Mouse (Mus musculus): Measurements from ENCODE around the gene 0610030E20Rik.

0610030E20Rik gene

DNA sequence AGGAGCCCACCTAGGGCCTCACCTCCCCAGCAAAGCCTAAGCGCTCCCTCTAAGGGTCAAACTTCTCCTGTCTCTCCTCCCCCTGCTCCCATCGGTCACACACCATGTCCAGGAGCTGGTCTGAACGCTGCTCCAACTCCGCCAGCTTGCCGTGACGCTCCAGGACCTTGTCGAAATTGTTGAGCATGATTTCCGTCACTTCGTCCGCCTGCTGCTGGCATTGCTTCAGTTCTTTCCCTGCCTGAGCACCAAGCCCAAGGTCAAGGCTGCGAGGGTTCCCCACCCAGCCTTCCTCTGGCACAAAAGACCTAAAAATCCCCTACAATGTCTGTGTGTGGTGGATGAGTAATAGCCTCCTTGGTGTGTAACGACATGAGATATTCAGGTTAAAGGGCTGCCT lies 23.0 kb downstream of the 0610030E20Rik start:
- DNase-seq (ENCODE audit: low spot score) = no peak

- no peak for DNase-seq (ENCODE audit: low spot score)
Observed at GRCm38 (mm10) chr6:72371147-72371546, 24.0 kb downstream of the 0610030E20Rik start.

- no peak for DNase-seq (ENCODE audit: low spot score)
Observed at GRCm38 (mm10) chr6:72371571-72371970, 24.5 kb downstream of the 0610030E20Rik start.

- DNase-seq (ENCODE audit: low spot score) = no peak
Observed at GRCm38 (mm10) chr6:72373184-72373583, 26.1 kb downstream of the 0610030E20Rik start.

GRCm38 (mm10) chr6:72374206-72374605 lies 27.1 kb downstream of the 0610030E20Rik start:
- DNase-seq (ENCODE audit: low spot score) = no peak

GRCm38 (mm10) chr6:72374820-72375563 lies 27.9 kb downstream of the 0610030E20Rik start:
- DNase-seq (ENCODE audit: low spot score) = no peak

DNA sequence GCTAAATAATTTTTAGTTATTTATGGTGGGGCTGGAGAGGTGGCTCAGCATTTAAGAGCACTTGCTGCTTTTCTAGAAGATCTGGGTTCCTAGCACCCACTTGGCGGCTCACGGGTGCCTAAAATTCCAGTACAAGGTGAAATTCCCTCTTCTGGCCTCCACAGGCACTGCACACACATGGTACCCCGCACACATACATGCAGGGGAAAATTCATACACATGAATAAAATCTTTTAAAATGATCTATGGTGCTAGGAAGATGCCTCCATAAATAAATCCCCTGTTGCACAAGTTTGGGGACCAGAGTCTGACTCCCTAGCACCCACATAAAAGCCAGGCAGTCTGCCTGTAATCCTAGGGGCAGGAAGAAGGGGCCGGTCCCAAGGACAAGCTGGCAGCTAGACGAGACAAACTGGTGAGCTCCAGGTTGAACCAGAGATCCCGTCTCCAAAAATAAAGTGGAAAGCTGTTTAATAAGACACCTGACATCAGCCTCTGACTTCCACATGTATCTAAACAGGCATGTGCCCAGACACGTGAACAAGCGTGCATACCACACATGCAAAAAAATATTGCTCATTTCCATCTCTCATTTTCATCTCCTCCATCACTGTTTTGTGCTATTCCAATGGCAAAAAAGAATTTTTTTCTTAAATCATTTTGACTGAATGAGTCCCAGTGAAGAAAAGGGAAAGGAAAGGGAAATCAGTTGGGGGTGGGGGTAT lies 31.6 kb downstream of the 0610030E20Rik start:
- DNase-seq (ENCODE audit: low spot score) = no peak

GRCm38 (mm10) chr6:72379377-72380130 lies 32.4 kb downstream of the 0610030E20Rik start:
- no peak for DNase-seq (ENCODE audit: low spot score)

- peak; percentile 33 for DNase-seq (ENCODE audit: low spot score)
Observed at GRCm38 (mm10) chr6:72380131-72380770, 33.1 kb downstream of the 0610030E20Rik start, which contains the start of gene Vamp5. TSS of gene Vamp5 (minus strand) at chr6:72380468.

DNA sequence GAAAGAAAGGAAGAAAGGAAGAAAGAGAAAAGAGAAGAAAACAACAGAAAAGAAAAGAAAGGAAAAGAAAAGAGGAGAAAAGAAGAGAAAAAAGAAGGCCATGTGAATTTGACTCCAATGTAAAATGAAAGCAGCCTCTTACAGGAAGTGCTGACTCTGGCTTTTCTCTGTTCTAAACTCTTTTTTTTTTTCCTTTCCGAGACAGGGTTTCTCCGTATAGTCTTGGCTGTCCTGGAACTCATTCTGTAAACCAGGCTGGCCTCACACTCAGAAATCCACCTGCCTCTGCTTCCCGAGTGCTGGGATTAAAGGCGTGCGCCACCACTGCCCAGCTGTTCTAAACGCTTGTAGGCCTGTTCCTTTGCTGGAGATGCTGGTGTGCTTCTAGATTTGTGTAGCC lies 35.4 kb downstream of the 0610030E20Rik start:
- DNase-seq (ENCODE audit: low spot score) = no peak

DNA sequence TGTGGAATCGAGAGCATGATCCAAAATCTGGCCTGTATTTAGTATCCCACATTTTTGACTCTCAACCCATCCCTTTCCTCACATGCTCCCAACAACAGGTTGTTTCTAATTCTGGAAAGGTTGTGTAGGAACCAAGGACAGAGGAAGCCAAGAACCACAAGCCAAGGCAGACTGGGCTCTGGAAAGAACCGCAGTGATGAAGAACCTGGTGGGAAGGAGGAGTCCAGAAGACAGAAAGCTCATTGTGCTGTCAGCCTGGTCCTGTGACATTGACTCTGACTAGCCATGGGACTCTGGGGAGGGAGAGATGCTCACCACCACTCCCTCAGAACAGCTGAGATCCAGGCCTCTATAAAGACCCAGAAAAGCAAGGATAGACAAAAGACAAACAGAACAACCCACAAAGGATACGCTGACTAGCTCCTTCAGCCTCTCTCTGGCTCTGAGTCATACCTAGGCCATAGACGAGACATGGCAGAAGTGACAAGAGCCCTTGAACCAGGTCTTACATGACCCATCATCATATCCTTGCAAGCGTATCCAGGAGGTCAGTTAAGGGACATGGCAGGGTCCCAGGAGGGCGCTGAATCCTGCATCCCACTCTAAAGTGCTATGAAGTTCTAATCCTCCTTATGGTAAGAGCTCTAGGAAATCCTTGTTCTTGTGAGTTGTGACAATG lies 36.2 kb downstream of the 0610030E20Rik start:
- DNase-seq (ENCODE audit: low spot score) = no peak

GRCm38 (mm10) chr6:72383952-72384351 lies 36.8 kb downstream of the 0610030E20Rik start:
- DNase-seq (ENCODE audit: low spot score) = no peak

- no peak for DNase-seq (ENCODE audit: low spot score)
Observed at GRCm38 (mm10) chr6:72385258-72385657, 38.1 kb downstream of the 0610030E20Rik start.

DNA sequence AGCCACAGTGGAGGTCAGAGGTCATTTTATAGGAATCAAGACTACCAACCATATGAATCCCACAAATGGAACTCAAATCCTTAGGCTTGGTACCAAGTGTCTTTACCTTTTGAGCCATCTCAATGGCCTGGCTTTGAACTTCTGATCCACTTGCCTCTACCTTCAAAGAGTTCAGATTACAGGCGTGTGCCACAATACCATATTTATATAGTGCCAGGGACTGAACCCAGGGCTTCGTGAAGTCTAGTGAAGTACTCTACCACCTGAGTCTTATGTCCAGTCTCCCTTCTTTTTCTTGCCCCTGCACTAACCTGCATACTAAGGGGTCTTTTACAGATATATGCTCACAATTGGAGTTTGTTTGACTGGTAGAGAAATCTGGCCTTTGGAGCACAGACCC lies 39.4 kb downstream of the 0610030E20Rik start:
- no peak for DNase-seq (ENCODE audit: low spot score)

DNA sequence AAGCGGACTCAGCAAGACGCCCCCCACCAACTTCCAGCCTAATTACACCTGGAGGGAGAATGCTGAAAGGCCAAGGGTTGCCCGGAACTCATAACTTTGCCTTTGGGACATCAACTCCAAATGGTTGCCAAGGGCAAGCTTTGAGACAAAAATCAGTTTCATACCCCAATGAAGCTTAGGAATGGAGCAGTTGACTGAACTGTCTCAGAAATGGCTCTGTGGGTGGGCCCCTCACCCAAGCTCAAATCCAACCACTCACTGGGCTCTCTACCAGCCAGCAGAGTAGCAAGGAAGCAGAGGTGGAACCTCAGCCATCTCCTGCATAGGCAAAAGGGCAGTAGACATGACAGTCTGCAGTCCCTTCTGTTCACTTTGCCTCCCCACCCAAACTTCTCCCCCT lies 40.7 kb downstream of the 0610030E20Rik start:
- DNase-seq (ENCODE audit: low spot score) = no peak

DNA sequence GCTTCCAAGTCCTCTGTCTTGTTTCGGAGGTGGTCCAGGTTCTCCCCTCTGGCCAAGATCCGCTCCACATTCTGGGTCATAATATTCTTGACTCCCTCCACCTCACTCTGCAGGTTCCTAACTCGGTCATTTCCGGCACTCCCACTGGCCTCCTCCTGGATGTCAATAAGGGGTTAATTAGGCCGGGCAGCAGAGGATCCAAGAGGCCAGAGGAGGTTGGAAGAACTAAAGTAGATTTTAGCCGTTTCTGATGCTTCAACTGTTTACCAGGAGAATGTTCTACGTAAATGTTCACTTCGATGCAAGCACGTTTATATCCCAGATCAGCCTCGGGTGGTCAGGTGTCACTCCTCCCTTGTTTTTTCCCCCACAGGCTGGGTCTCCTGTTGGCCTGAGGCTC lies 41.1 kb downstream of the 0610030E20Rik start:
- DNase-seq (ENCODE audit: low spot score) = no peak

DNA sequence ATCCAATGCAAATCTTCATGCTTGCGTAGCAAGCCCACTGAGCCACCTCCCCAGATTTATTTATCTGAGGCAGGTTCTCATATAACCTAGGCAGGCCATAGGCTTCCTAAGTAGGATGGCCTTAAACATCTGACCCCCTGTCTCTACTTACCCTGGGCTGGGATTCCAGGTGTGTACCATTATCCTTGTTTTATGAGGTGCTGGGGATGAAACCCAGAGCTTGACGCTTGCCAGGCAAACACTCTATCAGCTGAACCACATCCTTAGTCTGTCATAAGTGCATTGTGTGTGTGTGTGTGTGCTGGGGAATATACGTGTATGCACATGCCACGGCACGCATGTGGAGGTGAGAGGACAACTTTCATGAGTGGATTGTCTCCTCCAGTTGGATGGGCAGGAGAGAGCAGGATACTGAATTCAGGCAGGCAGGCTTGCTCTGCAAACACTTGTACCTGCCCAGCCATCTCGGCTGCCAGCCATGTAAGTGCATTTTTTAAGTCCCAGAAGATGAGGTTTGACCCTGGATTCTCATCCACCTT lies 41.7 kb downstream of the 0610030E20Rik start:
- no peak for DNase-seq (ENCODE audit: low spot score)

- DNase-seq (ENCODE audit: low spot score) = no peak
Observed at GRCm38 (mm10) chr6:72389471-72389940, 42.4 kb downstream of the 0610030E20Rik start.

DNA sequence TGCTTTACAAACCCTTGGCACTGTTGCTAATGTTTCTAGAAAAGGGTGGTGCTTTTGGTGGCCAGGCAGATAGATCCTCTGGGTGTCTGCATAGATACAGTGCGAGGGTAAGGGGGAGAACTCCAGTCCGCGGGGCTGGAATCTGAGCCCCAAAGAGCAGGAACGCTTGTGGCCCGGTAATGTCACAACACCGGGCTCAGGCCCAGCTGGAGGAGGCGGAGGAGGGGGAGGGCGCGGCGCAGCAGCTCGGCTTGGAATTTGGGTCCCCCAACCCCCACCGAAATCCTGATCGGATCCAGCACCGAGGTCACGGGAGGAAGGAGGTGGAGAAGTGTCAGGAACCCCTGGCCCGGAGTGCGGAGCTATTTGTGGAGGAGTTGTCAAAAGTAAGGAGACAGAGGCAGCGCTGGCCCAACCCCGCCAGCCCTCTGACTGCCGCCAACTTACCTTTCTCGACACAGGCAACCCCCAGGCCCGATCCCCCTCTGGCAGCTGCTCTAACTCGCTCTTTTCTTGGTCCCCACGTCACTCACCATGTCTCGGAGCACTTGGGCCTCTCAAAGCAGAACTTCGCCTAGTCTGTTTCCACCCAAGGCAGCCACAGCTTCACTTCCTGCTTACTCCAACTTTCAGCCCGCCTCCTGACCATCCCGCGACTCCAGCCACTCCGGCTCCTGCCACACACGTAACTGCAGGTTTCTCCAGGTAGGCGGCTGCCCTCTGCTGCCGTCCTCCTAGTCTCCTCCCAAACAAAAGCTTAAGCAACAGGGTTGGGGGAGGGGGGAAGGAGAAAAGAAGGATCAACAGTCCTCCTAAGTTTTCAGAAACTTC lies 43.0 kb downstream of the 0610030E20Rik start, which contains the start of gene Vamp8:
Gene Vamp8 (minus strand): TSS at position 763 of the 831 bp plus-strand sequence.
- peak; percentile 69 for DNase-seq (ENCODE audit: low spot score)
